Mouse (Mus musculus): ENCODE data around the gene Ireb2.

DNA sequence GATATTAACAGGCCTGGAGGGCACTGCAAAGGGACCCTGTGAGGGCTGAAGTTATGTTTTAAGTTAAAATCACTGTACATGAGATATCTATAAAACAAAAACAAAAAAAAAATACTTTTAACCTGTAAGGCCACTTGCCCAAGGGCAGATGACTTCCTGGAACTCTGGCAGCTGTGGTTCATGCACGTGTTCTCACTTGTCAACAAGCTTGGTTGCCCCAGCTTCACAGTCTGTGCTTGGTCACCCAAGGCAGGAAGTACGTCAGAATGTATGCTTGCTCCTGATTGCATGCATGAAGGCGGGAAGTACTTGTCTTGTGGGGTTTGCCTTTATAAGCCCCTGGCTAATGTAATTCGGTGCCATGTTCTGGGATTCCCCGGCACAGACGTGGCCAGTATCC lies 19.7 kb upstream of the Ireb2 start:
- TF ChIP-seq CTCF (conservative IDR thresholded peaks at IDR 0.05; ENCODE audit: insufficient read depth, insufficient read length, low read depth, low read length): no peak
- TF ChIP-seq POLR2A (IDR thresholded peaks at IDR 0.05; ENCODE audit: low read depth, low read length): no peak
